Mouse (Mus musculus): ENCODE measurements around the gene Chrm4.
A peak's percentile ranks its signal among the peaks of the same experiment; 100 is the strongest.

Gene Chrm4

GRCm38 (mm10) chr2:91944170-91944950, 17.3 kb downstream of the Chrm4 start:
- peak; percentile 84 for DNase-seq

- no peak for DNase-seq
Measured at GRCm38 (mm10) chr2:91945483-91945882, 18.4 kb downstream of the Chrm4 start, which contains the start of gene Gm9821. Gene Gm9821 (plus strand): TSS chr2:91945703.

- peak; percentile 63 for DNase-seq
Measured at GRCm38 (mm10) chr2:91946836-91947235, 19.8 kb downstream of the Chrm4 start.

- DNase-seq, result peak; percentile 76
Measured at GRCm38 (mm10) chr2:91947397-91948150, 20.5 kb downstream of the Chrm4 start.

- DNase-seq, result peak; percentile 75
Measured at GRCm38 (mm10) chr2:91948151-91948509, 21.1 kb downstream of the Chrm4 start.

- DNase-seq, result peak; percentile 65
Measured at GRCm38 (mm10) chr2:91948792-91949241, 21.8 kb downstream of the Chrm4 start.

GRCm38 (mm10) chr2:91949411-91950274, 22.6 kb downstream of the Chrm4 start:
- DNase-seq, result peak; percentile 84

- DNase-seq, result peak; percentile 81
Measured at GRCm38 (mm10) chr2:91950275-91951085, 23.4 kb downstream of the Chrm4 start.

- peak; percentile 38 for DNase-seq
Measured at GRCm38 (mm10) chr2:91953825-91954224, 26.8 kb downstream of the Chrm4 start.

GRCm38 (mm10) chr2:91955121-91955591, 28.1 kb downstream of the Chrm4 start:
- DNase-seq, result no peak

GRCm38 (mm10) chr2:91955875-91956274, 28.8 kb downstream of the Chrm4 start:
- DNase-seq, result no peak

GRCm38 (mm10) chr2:91957096-91957495, 30.0 kb downstream of the Chrm4 start:
- DNase-seq, result peak; percentile 72

GRCm38 (mm10) chr2:91958049-91958448, 31.0 kb downstream of the Chrm4 start:
- no peak for DNase-seq

- peak; percentile 72 for DNase-seq
Measured at GRCm38 (mm10) chr2:91958701-91959457, 31.8 kb downstream of the Chrm4 start.

GRCm38 (mm10) chr2:91959544-91960410, 32.7 kb downstream of the Chrm4 start:
- no peak for DNase-seq

- no peak for DNase-seq
Measured at GRCm38 (mm10) chr2:91960459-91960858, 33.4 kb downstream of the Chrm4 start.

- DNase-seq, result no peak
Measured at GRCm38 (mm10) chr2:91961901-91962761, 35.1 kb downstream of the Chrm4 start.

GRCm38 (mm10) chr2:91962864-91963401, 35.9 kb downstream of the Chrm4 start:
- DNase-seq, result peak; percentile 49

GRCm38 (mm10) chr2:91963443-91963932, 36.4 kb downstream of the Chrm4 start:
- DNase-seq, result peak; percentile 94

All from liver (tissue).